In genomic region chr2:155050108-155050503, GRCm38 (mm10) we compare ENCODE assay signal across 8 mouse cellular contexts. TPM values are rescaled to one million over a fixed set of nuclear protein-coding genes. Genes with fewer than 3 reads are reported as not detected.
DNase-seq lines count a peak whose midpoint lies in the region; ATAC-seq and TF ChIP-seq lines count a peak whose summit lies in the region.

No protein-coding gene starts in this region.

- in situ Hi-C loops in ES-E14 (cut with MboI; ENCODE audit: low sequenced_read_pairs in 2 of 2, unreplicated experiment in 2 of 2) = no loop called here

- peaks cover 0 to 7% of the 10 kb centered on the region in 2 experiments; a peak in 3 of 4 replicates for H3K4me1 ChIP-seq in ES-E14 (ENCODE audit: control insufficient read depth in 2 of 2, insufficient read depth in 2 of 2, low read length in 2 of 2, poor library complexity in 1 of 2)
- peaks cover 8% of the 10 kb centered on the region for H3K4me1 ChIP-seq in forebrain, embryonic 14.5 days (ENCODE audit: control insufficient read depth, insufficient read depth, low read length)
- H3K4me1 ChIP-seq in intestine, postnatal 0 days (replicated peaks; ENCODE audit: control insufficient read depth, insufficient read depth, low read length) = 0 out of 2 replicates have a peak, but pooled peaks cover 7% of the 10 kb centered on the region
- H3K4me1 ChIP-seq in midbrain, embryonic 13.5 days (replicated peaks) = peaks cover 14% of the 10 kb centered on the region

- H3K9me3 ChIP-seq in ES-E14 (ENCODE audit: control insufficient read depth, insufficient read depth, low read depth, low read length) = no peaks in the 10 kb centered on the region
- H3K9me3 ChIP-seq in forebrain, embryonic 14.5 days (replicated peaks; ENCODE audit: control insufficient read depth, low read length) = no peaks in the 10 kb centered on the region
- H3K9me3 ChIP-seq in intestine, postnatal 0 days (ENCODE audit: control insufficient read depth) = no peaks in the 10 kb centered on the region
- no peaks in the 10 kb centered on the region for H3K9me3 ChIP-seq in midbrain, embryonic 13.5 days

- peak overlapping the region; percentile 80 for H3K4me3 ChIP-seq in ES-E14 (ENCODE audit: insufficient read depth in 1 of 2, low read depth in 1 of 2, low read length in 2 of 2, poor library complexity in 1 of 2, severe bottlenecking in 1 of 2)
- peak overlapping the region; percentile 44 for H3K4me3 ChIP-seq in forebrain, embryonic 14.5 days (ENCODE audit: low read depth, low read length)
- H3K4me3 ChIP-seq in intestine, postnatal 0 days (ENCODE audit: low read depth, low read length) = peak overlapping the region; percentile 44
- H3K4me3 ChIP-seq in midbrain, embryonic 13.5 days (replicated peaks) = peak overlapping the region; percentile 52

- H3K9ac ChIP-seq in ES-E14 (ENCODE audit: insufficient read depth, low read depth, low read length, poor library complexity, severe bottlenecking) = peak overlapping the region; percentile 87
- peak overlapping the region; percentile 88 for H3K9ac ChIP-seq in forebrain, embryonic 14.5 days (ENCODE audit: low read length)
- H3K9ac ChIP-seq in intestine, postnatal 0 days (ENCODE audit: low read depth, low read length) = peak overlapping the region; percentile 32; the same call in 1 of the 2 replicates
- peak overlapping the region; percentile 84 for H3K9ac ChIP-seq in midbrain, embryonic 13.5 days (replicated peaks)

- H3K27me3 ChIP-seq in forebrain, embryonic 14.5 days (replicated peaks; ENCODE audit: control insufficient read depth, insufficient read depth, low read length) = no peaks in the 10 kb centered on the region
- no peaks in the 10 kb centered on the region for H3K27me3 ChIP-seq in intestine, postnatal 0 days (replicated peaks; ENCODE audit: control insufficient read depth, insufficient read depth, low read length)
- H3K27me3 ChIP-seq in midbrain, embryonic 13.5 days = no peaks in the 10 kb centered on the region

- peak overlapping the region; percentile 77 for H3K4me2 ChIP-seq in forebrain, embryonic 14.5 days (ENCODE audit: low read length)
- peak overlapping the region; percentile 76 for H3K4me2 ChIP-seq in intestine, postnatal 0 days (replicated peaks; ENCODE audit: low read depth)
- peak overlapping the region; percentile 74 for H3K4me2 ChIP-seq in midbrain, embryonic 13.5 days (replicated peaks)

- H3K27ac ChIP-seq in ES-E14 (ENCODE audit: insufficient read depth, low read depth, low read length, poor library complexity, severe bottlenecking) = peak overlapping the region; percentile 56; the same call in 1 of the 2 replicates
- peak overlapping the region; percentile 92 for H3K27ac ChIP-seq in forebrain, embryonic 14.5 days (ENCODE audit: low read depth, low read length)
- H3K27ac ChIP-seq in intestine, postnatal 0 days (ENCODE audit: low read depth, low read length) = 0 out of 2 replicates have a peak overlapping the region, but pooled peaks have one; percentile 9
- H3K27ac ChIP-seq in midbrain, embryonic 13.5 days = peak overlapping the region; percentile 89

- peak; percentile 49 for DNase-seq in 416B (ENCODE audit: low read depth)
- no peak for DNase-seq in ES-E14 (ENCODE audit: low read depth, low spot score)
- peak; percentile 4 for DNase-seq in forebrain, embryonic 14.5 days (ENCODE audit: low spot score)
- no peak for DNase-seq in thymus, postnatal 4 days
- no peak for DNase-seq in left cerebral cortex, adult 9 months (ENCODE audit: low spot score in 2 of 2)
- DNase-seq in urinary bladder, postnatal 4 days (ENCODE audit: low spot score in 2 of 2) = no peak

- H3K36me3 ChIP-seq in ES-E14 (ENCODE audit: control insufficient read depth, insufficient read depth, low read length, poor library complexity, severe bottlenecking) = no peaks in the 10 kb centered on the region
- H3K36me3 ChIP-seq in forebrain, embryonic 14.5 days (ENCODE audit: control insufficient read depth, insufficient read depth, low read length) = no peaks in the 10 kb centered on the region
- H3K36me3 ChIP-seq in intestine, postnatal 0 days (ENCODE audit: control insufficient read depth, insufficient read depth) = no peaks in the 10 kb centered on the region
- H3K36me3 ChIP-seq in midbrain, embryonic 13.5 days = no peaks in the 10 kb centered on the region

- no peak; the same call in 1 of the 2 replicates for ATAC-seq in forebrain, embryonic 14.5 days
- ATAC-seq in intestine, postnatal 0 days = no peak
- ATAC-seq in midbrain, embryonic 13.5 days = no peak

- TF ChIP-seq CTCF in intestine, postnatal 0 days (IDR thresholded peaks at IDR 0.05; ENCODE audit: low read depth) = 0 out of 2 replicates have a peak, but pooled peaks have one; percentile 4

- 22% methylated on average over 5 of the region's 5 CpGs for WGBS in forebrain, embryonic 14.5 days
- WGBS in intestine, postnatal 0 days = 14% methylated on average over 5 of the region's 5 CpGs
- 21% methylated on average over 5 of the region's 5 CpGs for WGBS in midbrain, embryonic 13.5 days

TF ChIP-seq in ES-E14, 5 proteins besides CTCF, POLR2A, EP300 and RAD21:
- no peak for TF ChIP-seq CHD2 (IDR thresholded peaks at IDR 0.05; ENCODE audit: low read depth, low read length)
- no peak for TF ChIP-seq ZNF384 (IDR thresholded peaks at IDR 0.05; ENCODE audit: low read depth, low read length)
- no peak for TF ChIP-seq MAFK (IDR thresholded peaks at IDR 0.05; ENCODE audit: insufficient read depth, low read depth, low read length)
- no peak for TF ChIP-seq HCFC1 (IDR thresholded peaks at IDR 0.05; ENCODE audit: borderline replicate concordance, insufficient read depth, low read length)
- no peak for TF ChIP-seq ZC3H11A (IDR thresholded peaks at IDR 0.05; ENCODE audit: borderline replicate concordance, low read depth, low read length)

RNA-seq across cellular contexts. Expression of gene Ahcy, which starts 24.2 kb away (rescaled TPM):
- total RNA-seq in ES-E14 (2012; rRNA removed) = 79.6 and 90.8 TPM in 2 replicates
- polyA plus RNA-seq in forebrain, embryonic 14.5 days (2014; fragmentation: Nextera tagmentation; extraction: Ambion mirVana) = 53.4 and 60.8 TPM in 2 replicates
- polyA plus RNA-seq in intestine, postnatal 0 days (2015; fragmentation: Nextera tagmentation; extraction: Ambion mirVana) = 45.7 and 47.9 TPM in 2 replicates
- polyA plus RNA-seq in midbrain, embryonic 13.5 days (2015; fragmentation: Nextera tagmentation; extraction: Ambion mirVana) = 44.6 and 45.2 TPM in 2 replicates

RNA-seq across cellular contexts. Expression of gene Gm14226, which starts 32.0 kb away (rescaled TPM):
- 0.04 and 0.11 TPM in 2 replicates for total RNA-seq in ES-E14 (2012; rRNA removed)
- polyA plus RNA-seq in forebrain, embryonic 14.5 days (2014; fragmentation: Nextera tagmentation; extraction: Ambion mirVana) = not detected in 2 replicates
- 0.24 and 0.31 TPM in 2 replicates for polyA plus RNA-seq in intestine, postnatal 0 days (2015; fragmentation: Nextera tagmentation; extraction: Ambion mirVana)
- 0.12 and 0.18 TPM in 2 replicates for polyA plus RNA-seq in midbrain, embryonic 13.5 days (2015; fragmentation: Nextera tagmentation; extraction: Ambion mirVana)

Comparison
In these comparisons a context has a peak if more than half of its experiments do, and no peak if none do; other contexts are left out.
1. DNase-seq: peak in 416B (single experiment) and forebrain, embryonic 14.5 days (single experiment); none in ES-E14 (single experiment), thymus, postnatal 4 days (single experiment), left cerebral cortex, adult 9 months (0 of 2) and urinary bladder, postnatal 4 days (0 of 2).
2. H3K27ac ChIP-seq: peak in every context shown above with its lines; median percentile 92 in forebrain, embryonic 14.5 days; 89 in midbrain, embryonic 13.5 days; 56 in ES-E14; 9 in intestine, postnatal 0 days.
3. H3K9ac ChIP-seq: peak in every context shown above with its lines; median percentile 88 in forebrain, embryonic 14.5 days; 87 in ES-E14; 84 in midbrain, embryonic 13.5 days; 32 in intestine, postnatal 0 days.
4. Peak in every context shown above with its lines, with median percentiles within 50 percentile points of each other: H3K4me3 ChIP-seq and H3K4me2 ChIP-seq.